Mouse (Mus musculus) brain, embryonic 14.5 days (tissue): ENCODE measurements around the gene Snx13.

ENCODE experiments used
- CTCF ChIP-seq: fragments of 200-500 bp; IDR thresholded peaks from 2 replicates; pipeline ENCODE4 v1.5.1; 2012; ENCODE audit warnings: inconsistent platforms, mild to moderate bottlenecking, moderate library complexity, borderline replicate concordance; ENCODE audit not compliant: insufficient read depth, insufficient read length; ENCODE audit errors: extremely low read depth
- POLR2A ChIP-seq: fragments of 200-500 bp; IDR thresholded peaks from 2 replicates; pipeline ENCODE4 v1.6.1; 2012; ENCODE audit warnings: mild to moderate bottlenecking, inconsistent platforms, borderline replicate concordance; ENCODE audit not compliant: poor library complexity, insufficient read depth, insufficient read length, severe bottlenecking; ENCODE audit errors: extremely low read depth

DNA sequence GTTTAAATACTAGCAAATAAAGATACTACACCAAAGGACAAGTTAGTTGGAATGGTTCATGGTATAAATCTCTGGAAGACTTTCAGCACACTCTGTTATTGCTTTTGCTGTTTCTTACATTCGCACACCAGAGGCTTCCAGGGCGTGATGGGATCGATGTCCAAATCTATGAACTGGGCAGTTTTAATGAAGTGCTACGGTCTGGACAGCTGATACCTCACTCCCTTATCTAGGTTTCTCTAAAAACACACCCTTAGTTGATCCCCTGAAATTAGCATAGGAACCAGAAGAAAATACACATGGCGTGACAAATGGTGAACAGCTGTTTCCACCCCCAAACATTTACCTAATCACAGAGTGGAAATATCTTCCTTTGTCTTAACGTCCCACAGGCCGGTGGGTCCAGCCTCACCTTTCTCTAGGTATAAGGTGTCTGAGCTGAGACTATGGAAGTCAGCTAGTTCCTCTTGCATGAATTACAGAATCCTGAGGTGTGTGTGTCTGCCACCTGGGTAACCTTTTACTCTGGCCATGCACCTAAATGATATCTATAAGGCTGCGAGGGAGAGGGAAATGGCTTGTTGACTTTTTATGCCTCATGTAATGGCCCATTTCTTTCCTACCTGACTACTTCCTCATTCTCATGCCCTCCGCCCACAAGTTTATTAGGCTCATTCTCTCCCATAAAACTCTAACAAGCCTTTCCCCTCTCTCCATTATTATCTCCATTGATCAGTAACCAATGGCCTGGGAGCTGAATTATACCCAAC lies 30.3 kb upstream of the Snx13 start:
- TF ChIP-seq CTCF (no peak), POLR2A (no peak)
